Mouse (Mus musculus) small intestine, adult 2 months (tissue): ENCODE measurements around the gene Slc16a6. TPM values are rescaled to one million over a fixed set of nuclear protein-coding genes. Genes with fewer than 3 reads are reported as not detected.
A peak's percentile ranks its signal among the peaks of the same experiment; 100 is the strongest.

Source experiments
- H3K27ac ChIP-seq: fragments of 200-500 bp; 2 replicates; pipeline ENCODE4 v1.5.1; 2012; ENCODE audit warnings: low read depth, low read length, control low read depth, inconsistent platforms; ENCODE audit not compliant: insufficient read depth
- H3K27me3 ChIP-seq: fragments of 200-500 bp; 2 replicates; pipeline ENCODE4 v1.6.1; 2012; ENCODE audit warnings: mild to moderate bottlenecking, moderate library complexity, low read length, inconsistent platforms; ENCODE audit not compliant: control insufficient read depth, insufficient read depth
- H3K36me3 ChIP-seq: fragments of 200-500 bp; 2 replicates; pipeline ENCODE4 v1.6.1; 2012; ENCODE audit warnings: mild to moderate bottlenecking, low read length, control low read depth, inconsistent platforms; ENCODE audit not compliant: control insufficient read depth, insufficient read depth
- H3K4me1 ChIP-seq: fragments of 200-500 bp; 2 replicates; pipeline ENCODE4 v1.6.1; 2012; ENCODE audit warnings: low read length, inconsistent platforms, mixed read lengths; ENCODE audit not compliant: control insufficient read depth, insufficient read depth, insufficient read length
- H3K4me3 ChIP-seq: fragments of 200-500 bp; 2 replicates; pipeline ENCODE4 v1.5.1; 2012; ENCODE audit warnings: low read depth, mild to moderate bottlenecking, control low read depth, inconsistent platforms, low read length, moderate library complexity
- CTCF ChIP-seq: fragments of 200-500 bp; IDR thresholded peaks from 2 replicates; pipeline ENCODE4 v1.5.1; 2012; ENCODE audit warnings: low read depth, mild to moderate bottlenecking, control low read depth, inconsistent platforms, low read length, moderate library complexity, mixed read lengths; ENCODE audit not compliant: insufficient replicate concordance, insufficient read length; ENCODE audit errors: extremely low read depth
- POLR2A ChIP-seq: fragments of 200-500 bp; IDR thresholded peaks from 2 replicates; pipeline ENCODE4 v1.6.1; 2012; ENCODE audit warnings: low read depth, mild to moderate bottlenecking, control low read depth, inconsistent platforms, low read length, moderate library complexity
- WGBS: fragments of 180-500 bp; shearing (Covaris S2); methylation state at CpG from one replicate; pipeline ENCODE4 v1.1.7; 2018; 5-methylcytosine and 5-hydroxymethylcytosine counted together
- polyA plus RNA-seq: library from polyadenylated mRNA; depleted of rRNA; stranded (reverse); fragments of >200 nt; gene quantifications from 2 replicates; pipeline ENCODE4 v1.2.3, GENCODE M21; 2012; rRNA removed

Slc16a6 gene
- polyA plus RNA-seq, result 4.2 and 7.8 TPM in 2 replicates

GRCm38 (mm10) chr11:109473171-109474085 lies at the start of gene Slc16a6, which contains the start of gene Arsg:
Gene Slc16a6 (minus strand): TSS chr11:109473598.
Gene Arsg (plus strand): TSS chr11:109473374.
- H3K27ac ChIP-seq, result peak within 1 kb of the TSS; percentile 88
- 1% methylated on average over 111 of the region's 111 CpGs for WGBS
- H3K36me3 ChIP-seq, result no peaks in the 10 kb centered on the region
- no peak for TF ChIP-seq CTCF
- peak; percentile 13 for TF ChIP-seq POLR2A
- H3K4me1 ChIP-seq, result peaks cover 12% of the 10 kb centered on the region
- H3K27me3 ChIP-seq, result no peaks in the 10 kb centered on the region
- peak within 1 kb of the TSS; percentile 79 for H3K4me3 ChIP-seq

- no peaks in the 10 kb centered on the region for H3K4me1 ChIP-seq
- H3K36me3 ChIP-seq, result no peaks in the 10 kb centered on the region
- 52% methylated on average over 7 of the region's 7 CpGs for WGBS
- H3K27ac ChIP-seq, result no peak overlapping the region
- no peaks in the 10 kb centered on the region for H3K27me3 ChIP-seq
- no peak overlapping the region for H3K4me3 ChIP-seq
- TF ChIP-seq CTCF, result no peak
- TF ChIP-seq POLR2A, result no peak
These were observed 47.6 kb upstream of the Slc16a6 start for GRCm38 (mm10) chr11:109520958-109521357.

GRCm38 (mm10) chr11:109517816-109518215 lies 44.4 kb upstream of the Slc16a6 start:
- WGBS, result 84% methylated on average over 3 of the region's 3 CpGs
- Histone ChIP-seq H3K4me1 (no peaks in the 10 kb centered on the region), H3K36me3 (no peaks in the 10 kb centered on the region), H3K27ac (no peak overlapping the region), H3K4me3 (no peak overlapping the region), H3K27me3 (no peaks in the 10 kb centered on the region)
- no peak for TF ChIP-seq POLR2A
- no peak for TF ChIP-seq CTCF

GRCm38 (mm10) chr11:109517330-109517729 lies 43.9 kb upstream of the Slc16a6 start:
- Histone ChIP-seq H3K27me3 (no peaks in the 10 kb centered on the region), H3K4me1 (no peaks in the 10 kb centered on the region), H3K36me3 (no peaks in the 10 kb centered on the region), H3K4me3 (no peak overlapping the region), H3K27ac (no peak overlapping the region)
- 93% methylated on average over 11 of the region's 11 CpGs for whole genome bisulfite sequencing
- TF ChIP-seq CTCF (no peak), POLR2A (no peak)

- Histone ChIP-seq H3K27me3 (no peaks in the 10 kb centered on the region), H3K4me3 (no peak overlapping the region), H3K27ac (no peak overlapping the region), H3K36me3 (no peaks in the 10 kb centered on the region), H3K4me1 (no peaks in the 10 kb centered on the region)
- 12% methylated on average over 3 of the region's 3 CpGs for WGBS
- TF ChIP-seq CTCF (no peak), POLR2A (no peak)
These were observed 40.7 kb upstream of the Slc16a6 start for GRCm38 (mm10) chr11:109514064-109514612.

GRCm38 (mm10) chr11:109512995-109513675 lies 39.7 kb upstream of the Slc16a6 start:
- no peak overlapping the region for H3K4me3 ChIP-seq
- H3K4me1 ChIP-seq, result no peaks in the 10 kb centered on the region
- 88% methylated on average over 16 of the region's 16 CpGs for WGBS
- no peaks in the 10 kb centered on the region for H3K36me3 ChIP-seq
- no peaks in the 10 kb centered on the region for H3K27me3 ChIP-seq
- no peak overlapping the region for H3K27ac ChIP-seq
- TF ChIP-seq POLR2A (no peak), CTCF (no peak)

- TF ChIP-seq POLR2A (no peak), CTCF (no peak)
- H3K27ac ChIP-seq, result no peak overlapping the region
- no peaks in the 10 kb centered on the region for H3K36me3 ChIP-seq
- no peak overlapping the region for H3K4me3 ChIP-seq
- 83% methylated on average over 3 of the region's 3 CpGs for WGBS
- no peaks in the 10 kb centered on the region for H3K27me3 ChIP-seq
- no peaks in the 10 kb centered on the region for H3K4me1 ChIP-seq
These were observed 33.7 kb upstream of the Slc16a6 start for GRCm38 (mm10) chr11:109507068-109507467.
